Mouse (Mus musculus): ENCODE results near the gene Atp1a3. TPM values are rescaled to one million over a fixed set of nuclear protein-coding genes. Genes with fewer than 3 reads are reported as not detected.

The Atp1a3 gene
- polyA plus RNA-seq, 1 experiment from 2014 or later = 97.0 TPM

GRCm38 (mm10) chr7:25009099-25009700, 3.4 kb upstream of the Atp1a3 start:
- WGBS (ENCODE audit: missing documents) = 20% methylated on average over 20 of the region's 20 CpGs
- Histone ChIP-seq H3K4me3 (ENCODE audit: inconsistent target) (no peak overlapping the region), H3K79me2 (ENCODE audit: inconsistent target) (no peaks in the 10 kb centered on the region; the same call in 1 of the 2 replicates), H3K36me3 (ENCODE audit: inconsistent target) (no peaks in the 10 kb centered on the region), H3K27ac (no peak overlapping the region)

- no peaks in the 10 kb centered on the region for H3K36me3 ChIP-seq (ENCODE audit: inconsistent target)
- H3K79me2 ChIP-seq (ENCODE audit: inconsistent target) = no peaks in the 10 kb centered on the region; the same call in 1 of the 2 replicates
- 6% methylated on average over 17 of the region's 17 CpGs for WGBS (ENCODE audit: missing documents)
- H3K4me3 ChIP-seq (ENCODE audit: inconsistent target) = no peak overlapping the region
- H3K27ac ChIP-seq = no peak overlapping the region
These were observed 2.9 kb upstream of the Atp1a3 start for GRCm38 (mm10) chr7:25008635-25009034.

- Histone ChIP-seq H3K79me2 (ENCODE audit: inconsistent target) (no peaks in the 10 kb centered on the region; the same call in 1 of the 2 replicates), H3K4me3 (ENCODE audit: inconsistent target) (no peak overlapping the region), H3K27ac (no peak overlapping the region), H3K36me3 (ENCODE audit: inconsistent target) (no peaks in the 10 kb centered on the region)
- 41% methylated on average over 8 of the region's 8 CpGs for WGBS (ENCODE audit: missing documents)
These were observed 2.0 kb upstream of the Atp1a3 start for GRCm38 (mm10) chr7:25007609-25008374.

GRCm38 (mm10) chr7:25006586-25007364, 1.0 kb upstream of the Atp1a3 start:
- Histone ChIP-seq H3K27ac (peak overlapping the region; percentile 78), H3K4me3 (ENCODE audit: inconsistent target) (no peak overlapping the region; the same call in 1 of the 2 replicates), H3K79me2 (ENCODE audit: inconsistent target) (no peaks in the 10 kb centered on the region; the same call in 1 of the 2 replicates), H3K36me3 (ENCODE audit: inconsistent target) (no peaks in the 10 kb centered on the region)
- WGBS (ENCODE audit: missing documents) = 29% methylated on average over 12 of the region's 12 CpGs

GRCm38 (mm10) chr7:25006171-25006570, 413 bp upstream of the Atp1a3 start:
- Histone ChIP-seq H3K36me3 (ENCODE audit: inconsistent target) (no peaks in the 10 kb centered on the region), H3K27ac (peak overlapping the region; percentile 78), H3K4me3 (ENCODE audit: inconsistent target) (peak overlapping the region; percentile 7; the same call in 1 of the 2 replicates), H3K79me2 (ENCODE audit: inconsistent target) (no peaks in the 10 kb centered on the region; the same call in 1 of the 2 replicates)
- 40% methylated on average over 3 of the region's 3 CpGs for WGBS (ENCODE audit: missing documents)

- H3K27ac ChIP-seq = no peak overlapping the region
- peak overlapping the region; percentile 54 for H3K4me3 ChIP-seq (ENCODE audit: inconsistent target)
- WGBS (ENCODE audit: missing documents) = 51% methylated on average over 7 of the region's 9 CpGs
- no peaks in the 10 kb centered on the region; the same call in 1 of the 2 replicates for H3K79me2 ChIP-seq (ENCODE audit: inconsistent target)
- no peaks in the 10 kb centered on the region for H3K36me3 ChIP-seq (ENCODE audit: inconsistent target)
These were observed 952 bp downstream of the Atp1a3 start for GRCm38 (mm10) chr7:25004806-25005205.

- Histone ChIP-seq H3K27ac (no peak overlapping the region), H3K4me3 (ENCODE audit: inconsistent target) (no peak overlapping the region), H3K36me3 (ENCODE audit: inconsistent target) (peaks cover under 1% of the 10 kb centered on the region; the same call in 1 of the 2 replicates), H3K79me2 (ENCODE audit: inconsistent target) (no peaks in the 10 kb centered on the region; the same call in 1 of the 2 replicates)
- 96% methylated on average over 8 of the region's 8 CpGs for WGBS (ENCODE audit: missing documents)
These were observed 1.9 kb downstream of the Atp1a3 start for GRCm38 (mm10) chr7:25003820-25004388.

- H3K36me3 ChIP-seq (ENCODE audit: inconsistent target) = peaks cover 5% of the 10 kb centered on the region; the same call in 1 of the 2 replicates
- WGBS (ENCODE audit: missing documents) = 83% methylated on average over 11 of the region's 11 CpGs
- H3K79me2 ChIP-seq (ENCODE audit: inconsistent target) = no peaks in the 10 kb centered on the region; the same call in 1 of the 2 replicates
- no peak overlapping the region for H3K4me3 ChIP-seq (ENCODE audit: inconsistent target)
- no peak overlapping the region for H3K27ac ChIP-seq
These were observed 2.5 kb downstream of the Atp1a3 start for GRCm38 (mm10) chr7:25003291-25003690.

GRCm38 (mm10) chr7:25000711-25001110, 5.0 kb downstream of the Atp1a3 start:
- peaks cover 14% of the 10 kb centered on the region for H3K36me3 ChIP-seq (ENCODE audit: inconsistent target)
- no peak overlapping the region for H3K4me3 ChIP-seq (ENCODE audit: inconsistent target)
- no peaks in the 10 kb centered on the region; the same call in 1 of the 2 replicates for H3K79me2 ChIP-seq (ENCODE audit: inconsistent target)
- 58% methylated on average over 12 of the region's 12 CpGs for WGBS (ENCODE audit: missing documents)
- no peak overlapping the region for H3K27ac ChIP-seq

- 33% methylated on average over 5 of the region's 7 CpGs for WGBS (ENCODE audit: missing documents)
- H3K4me3 ChIP-seq (ENCODE audit: inconsistent target) = no peak overlapping the region
- peaks cover 16% of the 10 kb centered on the region for H3K36me3 ChIP-seq (ENCODE audit: inconsistent target)
- no peak overlapping the region for H3K27ac ChIP-seq
- no peaks in the 10 kb centered on the region; the same call in 1 of the 2 replicates for H3K79me2 ChIP-seq (ENCODE audit: inconsistent target)
These were observed 5.5 kb downstream of the Atp1a3 start for GRCm38 (mm10) chr7:25000211-25000610.

GRCm38 (mm10) chr7:24993081-24993480, 12.7 kb downstream of the Atp1a3 start:
- 84% methylated on average over 6 of the region's 6 CpGs for WGBS (ENCODE audit: missing documents)
- no peaks in the 10 kb centered on the region for H3K79me2 ChIP-seq (ENCODE audit: inconsistent target)
- H3K36me3 ChIP-seq (ENCODE audit: inconsistent target) = peaks cover 23% of the 10 kb centered on the region
- no peak overlapping the region for H3K4me3 ChIP-seq (ENCODE audit: inconsistent target)
- H3K27ac ChIP-seq = no peak overlapping the region

- no peaks in the 10 kb centered on the region for H3K79me2 ChIP-seq (ENCODE audit: inconsistent target)
- H3K4me3 ChIP-seq (ENCODE audit: inconsistent target) = no peak overlapping the region
- 92% methylated on average over 8 of the region's 8 CpGs for whole genome bisulfite sequencing (ENCODE audit: missing documents)
- no peak overlapping the region for H3K27ac ChIP-seq
- H3K36me3 ChIP-seq (ENCODE audit: inconsistent target) = peaks cover 18% of the 10 kb centered on the region; the same call in 1 of the 2 replicates
These were observed 15.3 kb downstream of the Atp1a3 start for GRCm38 (mm10) chr7:24990478-24990877.

GRCm38 (mm10) chr7:24987941-24988340, 17.8 kb downstream of the Atp1a3 start:
- no peak overlapping the region for H3K27ac ChIP-seq
- H3K79me2 ChIP-seq (ENCODE audit: inconsistent target) = no peaks in the 10 kb centered on the region
- peaks cover 12% of the 10 kb centered on the region; the same call in 1 of the 2 replicates for H3K36me3 ChIP-seq (ENCODE audit: inconsistent target)
- WGBS (ENCODE audit: missing documents) = 75% methylated on average over 12 of the region's 14 CpGs
- H3K4me3 ChIP-seq (ENCODE audit: inconsistent target) = no peak overlapping the region

- 73% methylated on average over 3 of the region's 5 CpGs for WGBS (ENCODE audit: missing documents)
- H3K4me3 ChIP-seq (ENCODE audit: inconsistent target) = no peak overlapping the region
- H3K27ac ChIP-seq = no peak overlapping the region
- H3K79me2 ChIP-seq (ENCODE audit: inconsistent target) = no peaks in the 10 kb centered on the region
- H3K36me3 ChIP-seq (ENCODE audit: inconsistent target) = peaks cover 21% of the 10 kb centered on the region; the same call in 1 of the 2 replicates
These were observed 20.0 kb downstream of the Atp1a3 start for GRCm38 (mm10) chr7:24985799-24986198.

All from macrophage (primary cell).